Mouse (Mus musculus) forebrain, embryonic 15.5 days (tissue): ENCODE measurements around the gene Tfeb. TPM values are rescaled to one million over a fixed set of nuclear protein-coding genes. Genes with fewer than 3 reads are reported as not detected.

ENCODE experiments used
- ATAC-seq: fragments of 200-750 bp; cut with Nextera tagmentation; replicated peaks from 2 replicates; pipeline ENCODE4 v1.8.0; 2017; ENCODE audit warnings: mild to moderate bottlenecking, moderate TSS enrichment, moderate library complexity
- H3K27ac ChIP-seq: fragments of 300-500 bp; sonication (generic); replicated peaks from 2 replicates; pipeline ENCODE4 v1.5.1; 2015; ENCODE audit warnings: mild to moderate bottlenecking, inconsistent platforms
- H3K27me3 ChIP-seq: fragments of 300-500 bp; sonication (generic); 2 replicates; pipeline ENCODE4 v1.6.1; 2015; ENCODE audit warnings: inconsistent platforms
- H3K36me3 ChIP-seq: fragments of 300-500 bp; sonication (generic); 2 replicates; pipeline ENCODE4 v1.6.1; 2015; ENCODE audit warnings: mild to moderate bottlenecking, inconsistent platforms
- H3K4me1 ChIP-seq: fragments of 300-500 bp; sonication (generic); 2 replicates; pipeline ENCODE4 v1.6.1; 2015; ENCODE audit warnings: inconsistent platforms
- H3K4me2 ChIP-seq: fragments of 300-500 bp; sonication (generic); replicated peaks from 2 replicates; pipeline ENCODE4 v1.6.1; 2015; ENCODE audit warnings: mild to moderate bottlenecking, inconsistent platforms
- H3K4me3 ChIP-seq: fragments of 300-500 bp; sonication (generic); 2 replicates; pipeline ENCODE4 v1.5.1; 2015; ENCODE audit warnings: mild to moderate bottlenecking, inconsistent platforms
- H3K9ac ChIP-seq: fragments of 300-500 bp; sonication (generic); replicated peaks from 2 replicates; pipeline ENCODE4 v1.6.1; 2015; ENCODE audit warnings: mild to moderate bottlenecking, inconsistent platforms
- H3K9me3 ChIP-seq: fragments of 300-500 bp; sonication (generic); 2 replicates; pipeline ENCODE4 v1.6.1; 2016; ENCODE audit warnings: inconsistent platforms
- WGBS: fragments of 180-500 bp; shearing (Covaris S2); methylation state at CpG from one replicate; pipeline ENCODE4 v1.1.7; 2015; ENCODE audit warnings: mixed read lengths; 5-methylcytosine and 5-hydroxymethylcytosine counted together
- polyA plus RNA-seq: library from polyadenylated mRNA; unstranded; fragments of >200 nt; fragmentation: Nextera tagmentation; extraction: Ambion mirVana; gene quantifications from 2 replicates; pipeline ENCODE4 v1.2.1, GENCODE M21; 2015

Gene Tfeb
- polyA plus RNA-seq, 1 experiment from 2014 or later = 2.3 TPM

DNA sequence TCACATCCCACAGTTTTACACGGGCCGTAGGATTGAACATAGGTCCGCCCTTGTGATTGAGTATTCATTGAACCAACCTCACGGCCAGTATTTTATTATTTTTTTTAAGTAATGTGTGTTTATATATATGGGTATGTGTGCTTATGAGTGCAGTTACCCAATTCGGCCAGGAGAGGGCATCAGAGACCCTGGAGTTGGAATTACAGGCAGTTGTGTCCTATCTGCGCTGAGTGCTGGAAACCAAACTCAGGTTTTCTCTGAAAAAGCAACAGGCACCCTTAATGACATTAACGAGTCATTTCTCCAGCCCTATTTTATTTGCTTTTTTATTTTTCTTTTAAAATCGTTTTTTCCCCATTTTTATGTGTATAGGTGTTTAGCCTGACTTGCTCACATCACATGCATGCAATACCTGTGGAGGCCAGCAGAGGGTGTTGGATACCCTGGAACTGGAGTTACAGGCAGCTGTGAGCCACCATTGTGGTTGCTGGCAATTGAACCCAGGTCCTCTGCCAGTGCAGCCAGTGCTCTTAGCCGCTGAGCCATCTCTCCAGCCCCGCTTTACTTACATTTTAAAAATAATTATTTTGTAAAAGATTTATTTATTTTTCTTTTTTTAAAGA is 8.0 kb downstream of the Tfeb start:
- WGBS = 91% methylated on average over 10 of the region's 10 CpGs
- Histone ChIP-seq H3K27ac (no peak overlapping the region), H3K9ac (no peak overlapping the region), H3K4me2 (no peak overlapping the region), H3K4me1 (no peaks in the 10 kb centered on the region), H3K27me3 (peaks cover under 1% of the 10 kb centered on the region; the same call in 1 of the 2 replicates), H3K36me3 (no peaks in the 10 kb centered on the region), H3K9me3 (no peaks in the 10 kb centered on the region), H3K4me3 (no peak overlapping the region)
- ATAC-seq = no peak

- no peak overlapping the region for H3K4me3 ChIP-seq
- no peaks in the 10 kb centered on the region for H3K4me1 ChIP-seq
- H3K4me2 ChIP-seq = no peak overlapping the region
- no peaks in the 10 kb centered on the region for H3K9me3 ChIP-seq
- H3K36me3 ChIP-seq = no peaks in the 10 kb centered on the region
- no peak overlapping the region for H3K27ac ChIP-seq
- H3K27me3 ChIP-seq = no peaks in the 10 kb centered on the region
- no peak for ATAC-seq
- WGBS = 80% methylated on average over 14 of the region's 14 CpGs
- no peak overlapping the region for H3K9ac ChIP-seq
These were observed 12.1 kb downstream of the Tfeb start for GRCm38 (mm10) chr17:47748791-47749553.

GRCm38 (mm10) chr17:47749626-47750025 is 12.8 kb downstream of the Tfeb start:
- Histone ChIP-seq H3K27ac (no peak overlapping the region), H3K9ac (no peak overlapping the region), H3K4me1 (no peaks in the 10 kb centered on the region), H3K27me3 (no peaks in the 10 kb centered on the region), H3K9me3 (no peaks in the 10 kb centered on the region), H3K4me3 (no peak overlapping the region), H3K36me3 (no peaks in the 10 kb centered on the region), H3K4me2 (no peak overlapping the region)
- 66% methylated on average over 3 of the region's 3 CpGs for WGBS
- no peak for ATAC-seq

DNA sequence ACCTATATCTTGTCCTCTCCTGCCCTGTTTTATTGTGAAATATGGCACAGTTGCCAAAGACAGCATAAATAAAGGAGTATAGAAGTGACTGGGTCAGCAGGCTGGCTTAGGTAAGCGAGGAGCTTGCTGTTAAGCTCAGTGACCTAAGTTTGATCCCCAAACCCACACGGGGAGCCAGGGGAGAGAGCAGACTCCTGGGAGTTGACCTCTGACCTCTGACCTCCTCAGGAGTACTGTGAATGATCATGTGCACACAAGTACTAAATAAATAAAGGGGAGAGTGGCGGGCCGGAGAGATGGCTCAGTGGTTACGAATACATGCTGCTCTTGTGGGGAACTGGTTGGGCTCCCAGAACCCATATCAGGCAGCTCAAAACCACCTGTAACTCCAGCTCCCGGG is 13.3 kb downstream of the Tfeb start:
- H3K27me3 ChIP-seq = no peaks in the 10 kb centered on the region
- no peaks in the 10 kb centered on the region for H3K36me3 ChIP-seq
- 65% methylated on average over 6 of the region's 6 CpGs for WGBS
- no peaks in the 10 kb centered on the region for H3K9me3 ChIP-seq
- no peaks in the 10 kb centered on the region for H3K4me1 ChIP-seq
- H3K4me2 ChIP-seq = no peak overlapping the region
- no peak overlapping the region for H3K4me3 ChIP-seq
- H3K9ac ChIP-seq = no peak overlapping the region
- H3K27ac ChIP-seq = no peak overlapping the region
- no peak for ATAC-seq

- no peaks in the 10 kb centered on the region for H3K27me3 ChIP-seq
- no peaks in the 10 kb centered on the region for H3K4me1 ChIP-seq
- H3K27ac ChIP-seq = no peak overlapping the region
- WGBS = 72% methylated on average over 5 of the region's 5 CpGs
- no peak for ATAC-seq
- no peaks in the 10 kb centered on the region for H3K9me3 ChIP-seq
- H3K36me3 ChIP-seq = no peaks in the 10 kb centered on the region
- no peak overlapping the region for H3K9ac ChIP-seq
- H3K4me2 ChIP-seq = no peak overlapping the region
- H3K4me3 ChIP-seq = no peak overlapping the region
These were observed 15.0 kb downstream of the Tfeb start for GRCm38 (mm10) chr17:47751811-47752210.

DNA sequence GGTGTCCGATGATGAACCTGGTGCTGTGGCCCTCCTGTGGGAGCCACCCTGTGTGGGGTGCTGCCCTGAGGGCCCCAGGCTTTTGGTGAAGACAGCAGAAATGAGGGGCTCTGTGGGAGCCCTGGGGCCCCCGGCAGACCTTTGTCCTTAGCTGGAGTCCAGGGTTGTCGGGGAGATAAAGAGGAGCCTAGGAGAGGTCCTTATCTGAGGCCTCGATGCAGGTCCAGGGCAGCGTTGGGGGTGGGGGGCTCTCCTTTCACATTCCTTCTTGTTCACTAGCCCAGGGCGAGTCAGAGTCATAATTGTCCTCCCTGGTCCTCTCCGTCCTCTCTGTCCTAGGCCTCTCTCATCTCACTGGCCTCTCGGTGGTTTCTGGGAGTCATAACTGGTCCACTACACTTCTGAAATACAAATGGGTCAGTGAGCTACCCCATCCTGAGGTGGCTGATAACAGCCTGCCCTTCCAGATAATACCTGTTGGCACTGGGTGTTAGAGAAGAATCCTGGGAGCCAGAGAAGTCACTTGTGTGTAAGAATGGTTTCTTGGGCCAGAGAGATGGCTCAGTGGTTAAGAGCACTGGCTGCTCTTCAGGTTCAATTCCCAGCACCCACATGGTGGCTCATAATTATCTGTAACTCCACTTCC is 16.4 kb downstream of the Tfeb start:
- no peak overlapping the region for H3K27ac ChIP-seq
- no peak overlapping the region for H3K4me2 ChIP-seq
- no peaks in the 10 kb centered on the region for H3K27me3 ChIP-seq
- no peaks in the 10 kb centered on the region for H3K36me3 ChIP-seq
- H3K4me1 ChIP-seq = no peaks in the 10 kb centered on the region
- WGBS = 84% methylated on average over 8 of the region's 8 CpGs
- H3K9me3 ChIP-seq = no peaks in the 10 kb centered on the region
- no peak overlapping the region for H3K9ac ChIP-seq
- ATAC-seq = no peak
- H3K4me3 ChIP-seq = no peak overlapping the region

- ATAC-seq = no peak
- no peak overlapping the region for H3K4me3 ChIP-seq
- WGBS = 87% methylated on average over 12 of the region's 13 CpGs
- no peaks in the 10 kb centered on the region for H3K4me1 ChIP-seq
- no peaks in the 10 kb centered on the region for H3K36me3 ChIP-seq
- no peak overlapping the region for H3K4me2 ChIP-seq
- no peaks in the 10 kb centered on the region for H3K27me3 ChIP-seq
- H3K9me3 ChIP-seq = no peaks in the 10 kb centered on the region
- no peak overlapping the region for H3K9ac ChIP-seq
- no peak overlapping the region for H3K27ac ChIP-seq
These were observed 17.4 kb downstream of the Tfeb start for GRCm38 (mm10) chr17:47754246-47754645.

DNA sequence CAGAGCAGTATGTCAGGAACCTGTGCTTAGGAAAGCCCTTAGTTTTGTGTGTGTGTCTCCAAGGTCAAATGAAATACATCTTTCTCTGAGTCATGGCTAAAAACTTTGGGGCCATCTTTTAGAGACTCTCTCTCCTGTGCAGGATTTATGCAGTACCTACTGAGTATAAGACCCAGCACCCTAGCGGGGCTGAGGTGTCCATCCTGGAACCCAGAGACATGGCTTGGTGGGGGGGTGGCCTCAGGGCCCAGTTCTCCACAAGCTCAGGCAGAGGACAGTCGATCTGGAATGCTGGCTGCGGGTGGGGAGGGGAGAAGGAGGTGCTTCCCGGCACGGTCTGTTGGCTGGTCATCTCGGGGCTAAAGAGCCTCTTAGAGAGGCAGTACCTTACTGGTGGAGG is 19.5 kb downstream of the Tfeb start:
- no peaks in the 10 kb centered on the region for H3K4me1 ChIP-seq
- ATAC-seq = no peak
- 46% methylated on average over 6 of the region's 6 CpGs for WGBS

GRCm38 (mm10) chr17:47757056-47757610 is 20.3 kb downstream of the Tfeb start:
- ATAC-seq = no peak
- Histone ChIP-seq H3K27me3 (no peaks in the 10 kb centered on the region), H3K27ac (no peak overlapping the region), H3K4me1 (no peaks in the 10 kb centered on the region), H3K9ac (no peak overlapping the region), H3K4me2 (no peak overlapping the region), H3K36me3 (no peaks in the 10 kb centered on the region), H3K9me3 (no peaks in the 10 kb centered on the region), H3K4me3 (no peak overlapping the region)
- 89% methylated on average over 7 of the region's 7 CpGs for WGBS

More for the DNA sequence above, 19.5 kb downstream of the Tfeb start:
- Histone ChIP-seq H3K4me2 (no peak overlapping the region), H3K27me3 (no peaks in the 10 kb centered on the region), H3K9me3 (no peaks in the 10 kb centered on the region), H3K4me3 (no peak overlapping the region), H3K27ac (no peak overlapping the region), H3K36me3 (no peaks in the 10 kb centered on the region), H3K9ac (no peak overlapping the region)

- WGBS = 79% methylated on average over 15 of the region's 15 CpGs
- no peak for ATAC-seq
These were observed 23.0 kb downstream of the Tfeb start for GRCm38 (mm10) chr17:47759702-47760410.

DNA sequence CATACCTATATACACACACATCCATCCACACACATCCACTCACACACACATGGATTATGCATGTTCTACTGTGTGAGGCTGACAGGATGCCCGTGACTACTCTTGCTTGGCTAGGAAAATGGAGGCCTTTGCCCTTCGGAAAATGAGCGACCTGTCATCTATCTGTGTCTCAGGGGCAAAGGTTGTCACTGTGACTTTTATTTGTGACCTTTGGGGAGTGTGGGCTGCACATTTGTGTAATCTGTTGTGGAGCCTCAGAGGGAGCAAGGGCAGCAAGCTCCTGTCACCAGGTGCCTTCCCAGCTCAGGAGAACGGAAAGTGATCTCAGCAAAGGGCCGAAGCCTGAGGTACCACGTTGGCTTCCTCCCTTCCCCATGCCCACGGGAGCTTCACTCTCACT is 25.2 kb downstream of the Tfeb start:
- peaks cover 13% of the 10 kb centered on the region for H3K4me1 ChIP-seq
- H3K27ac ChIP-seq = no peak overlapping the region
- no peaks in the 10 kb centered on the region for H3K36me3 ChIP-seq
- ATAC-seq = no peak
- H3K4me3 ChIP-seq = no peak overlapping the region
- no peaks in the 10 kb centered on the region for H3K27me3 ChIP-seq
- no peak overlapping the region for H3K9ac ChIP-seq
- no peaks in the 10 kb centered on the region for H3K9me3 ChIP-seq
- H3K4me2 ChIP-seq = no peak overlapping the region
- 77% methylated on average over 7 of the region's 7 CpGs for WGBS

More at GRCm38 (mm10) chr17:47759702-47760410, 23.0 kb downstream of the Tfeb start:
- Histone ChIP-seq H3K4me3 (no peak overlapping the region), H3K4me2 (no peak overlapping the region), H3K4me1 (peaks cover 13% of the 10 kb centered on the region), H3K36me3 (no peaks in the 10 kb centered on the region), H3K9me3 (no peaks in the 10 kb centered on the region), H3K9ac (no peak overlapping the region), H3K27ac (no peak overlapping the region), H3K27me3 (no peaks in the 10 kb centered on the region)
